Mouse (Mus musculus): ENCODE measurements around the gene D930048N14Rik.
"Not testable (repeated sequence)": the region's sequence is repeated elsewhere in the genome, so short reads cannot be mapped to it uniquely, and the experiment has no call there.

The D930048N14Rik gene

DNA sequence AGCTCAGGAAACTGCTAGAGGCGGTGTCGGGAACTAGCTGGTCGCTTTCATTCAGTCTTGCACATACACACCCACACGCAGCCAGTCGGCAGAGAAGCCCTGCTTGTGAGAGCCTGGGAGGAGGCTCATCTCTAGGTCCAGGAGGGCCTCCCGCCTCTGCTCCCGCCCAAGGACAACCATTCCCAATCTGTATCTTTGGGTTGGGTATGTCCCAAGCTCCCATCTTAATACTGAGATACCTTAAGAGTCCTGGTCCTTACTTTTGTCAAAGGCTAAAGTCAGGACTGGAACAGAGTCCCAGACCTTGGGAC is 910 bp upstream of the D930048N14Rik start:
- in situ Hi-C loops (cut with MboI, MseI): no loop called here

DNA sequence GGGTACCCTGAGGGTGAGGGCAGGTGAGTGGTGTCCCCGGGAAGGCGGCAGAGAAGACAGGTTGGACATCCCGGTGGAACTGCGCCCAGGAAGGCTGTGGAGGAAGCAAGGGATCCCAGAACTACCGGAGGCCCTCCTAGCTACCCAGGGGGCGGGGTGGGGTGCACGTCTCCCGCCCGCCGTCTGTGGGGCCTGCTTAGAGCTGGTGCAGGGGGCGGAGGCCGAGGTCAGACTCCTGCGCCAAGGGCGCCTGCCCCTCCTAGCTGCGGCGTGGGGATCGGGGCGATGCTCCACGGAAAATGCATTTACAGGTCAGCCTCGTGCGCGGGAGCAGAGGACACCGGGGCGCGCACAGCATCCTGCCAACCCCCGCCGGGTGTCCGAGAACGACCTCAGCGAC is 493 bp upstream of the D930048N14Rik start:
- in situ Hi-C loops (cut with MboI, MseI): no loop called here

DNA sequence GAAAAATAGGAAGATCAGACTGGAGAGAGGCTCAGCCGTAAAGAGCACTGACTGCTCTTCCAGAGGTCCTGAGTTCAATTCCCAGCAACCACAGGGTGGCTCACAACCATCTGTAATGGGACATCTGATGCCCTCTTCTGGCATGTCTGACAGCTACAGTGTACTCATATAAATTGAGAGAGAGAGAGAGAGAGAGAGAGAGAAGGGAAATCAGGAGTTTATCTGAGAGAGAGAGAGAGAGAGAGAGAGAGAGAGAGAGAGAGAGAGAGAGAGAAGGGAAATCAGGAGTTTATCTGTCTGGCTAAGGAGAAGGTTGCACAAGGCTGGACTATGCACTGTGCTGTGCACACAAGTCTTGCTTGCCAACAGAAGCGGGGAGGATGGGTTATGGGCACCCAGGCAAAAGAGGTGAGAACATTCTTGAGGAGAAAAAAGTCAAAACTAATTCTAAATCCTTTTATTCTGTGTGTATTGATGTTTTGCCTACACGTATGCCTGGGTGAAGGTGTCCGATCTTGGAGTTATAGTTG is 2.2 kb downstream of the D930048N14Rik start:
- in situ Hi-C loops (cut with MboI, MseI): no loop called here

DNA sequence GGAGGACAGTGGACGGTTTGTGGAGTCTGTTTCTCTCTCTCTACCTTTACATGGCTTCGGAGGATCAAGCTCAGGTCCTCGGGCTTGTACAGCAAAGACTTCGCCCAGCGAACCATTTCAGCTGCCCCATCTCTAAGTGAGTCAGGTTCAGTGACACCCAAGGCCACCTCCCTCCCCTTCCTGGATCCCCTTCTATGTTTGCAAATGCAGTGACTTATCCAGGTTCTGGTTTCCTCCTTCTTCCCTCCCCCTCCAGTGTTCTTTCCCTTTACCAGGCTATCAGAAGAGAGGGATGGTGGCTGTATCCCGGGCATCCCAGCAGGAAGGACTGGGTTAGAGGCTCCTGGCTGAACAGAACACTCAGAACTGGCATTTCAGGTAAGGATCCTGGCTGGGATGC is 3.0 kb downstream of the D930048N14Rik start:
- in situ Hi-C loops (cut with MboI, MseI): no loop called here

DNA sequence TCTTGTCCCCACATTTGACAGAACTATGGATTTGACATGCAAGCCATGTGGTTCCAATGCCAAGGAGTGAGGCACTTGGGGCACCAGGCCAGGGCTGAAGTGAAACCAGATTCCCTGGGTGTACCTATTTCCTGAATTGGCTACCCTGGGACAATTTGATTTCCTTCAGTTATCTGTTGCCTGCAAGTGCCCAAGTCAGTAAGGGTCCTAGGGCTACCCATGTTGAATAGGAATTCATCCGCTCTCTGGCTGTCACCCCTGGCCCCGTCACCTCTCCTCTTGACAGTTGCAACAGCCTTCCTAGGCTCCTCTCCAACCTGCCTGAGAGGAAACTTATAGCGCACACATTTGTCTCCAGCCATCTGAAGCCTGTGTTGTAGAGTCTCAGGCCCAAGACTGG is 4.1 kb downstream of the D930048N14Rik start:
- in situ Hi-C loops (cut with MboI, MseI): no loop called here

DNA sequence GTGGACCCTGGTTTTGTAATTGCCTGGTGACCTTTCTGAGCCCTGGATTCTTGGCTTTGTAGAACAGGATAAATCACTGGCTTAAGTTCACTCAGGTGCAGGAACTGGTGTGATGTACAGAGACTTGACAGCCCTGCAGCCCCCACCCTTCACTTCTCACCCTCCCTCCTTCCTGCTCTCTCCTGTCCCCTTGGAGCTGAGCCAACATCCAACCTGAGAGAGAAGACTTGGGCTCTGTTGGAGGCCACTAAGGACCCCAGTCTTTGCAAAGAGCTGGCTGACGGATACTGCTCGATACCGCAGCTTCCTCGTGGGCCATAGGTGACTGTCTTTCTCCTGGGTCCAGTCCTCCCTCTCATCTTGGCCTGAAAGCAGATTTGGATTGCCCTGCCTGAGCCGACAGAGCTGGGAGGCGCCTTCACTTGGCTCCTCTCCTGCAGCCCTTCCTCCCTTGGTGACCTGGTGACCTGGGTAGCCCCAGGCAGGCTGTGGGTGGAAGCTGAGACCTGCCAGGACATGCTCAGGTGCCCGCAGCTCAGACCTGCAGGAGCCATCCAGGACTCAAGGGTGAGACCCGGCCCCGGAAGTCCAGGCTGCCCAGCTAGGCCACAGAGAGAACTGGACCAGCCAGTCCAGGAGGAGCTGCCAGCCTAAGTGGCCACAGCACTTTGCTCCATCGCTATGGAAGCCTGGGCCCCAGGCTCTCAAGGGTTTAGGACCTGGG is 6.2 kb downstream of the D930048N14Rik start:
- in situ Hi-C loops (cut with MboI, MseI): no loop called here

DNA sequence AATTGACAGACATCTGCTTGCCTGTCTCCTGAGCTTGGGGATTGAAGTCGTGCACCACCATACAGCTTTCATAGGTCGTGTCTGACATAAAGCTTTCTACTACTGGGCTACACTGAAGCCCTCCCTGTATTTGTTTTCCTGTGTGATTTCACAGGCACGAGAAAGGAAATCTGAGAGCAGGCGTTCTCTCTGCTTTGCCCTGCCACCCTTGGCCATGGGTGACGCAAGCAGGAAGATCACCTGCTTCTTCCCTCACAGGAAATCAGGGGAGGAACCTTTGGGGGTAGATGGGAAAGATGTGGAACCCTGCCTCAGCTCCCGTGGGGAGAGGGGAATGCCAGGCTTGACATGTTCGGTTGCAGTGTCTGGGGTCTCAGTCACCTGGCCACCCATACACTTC is 7.5 kb downstream of the D930048N14Rik start:
- in situ Hi-C loops (cut with MboI, MseI): no loop called here

DNA sequence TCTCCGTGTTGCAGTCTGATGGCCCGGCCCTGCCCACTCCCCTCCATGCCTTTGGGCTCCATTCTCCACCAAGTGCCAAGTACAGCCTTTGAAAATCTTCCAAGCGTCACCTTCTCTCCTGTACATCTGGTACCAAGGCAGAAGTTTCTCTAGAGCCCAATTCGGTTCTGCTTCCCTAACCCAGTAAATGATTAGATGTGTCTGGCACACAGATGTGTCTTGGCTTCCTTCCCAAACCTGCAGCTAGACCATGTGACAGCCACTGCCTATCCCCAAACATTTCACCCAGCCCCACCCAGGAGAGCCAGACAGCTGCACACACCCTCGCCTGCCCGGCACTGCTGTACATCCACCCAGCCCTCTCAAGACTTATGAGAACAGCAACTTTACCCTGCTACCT is 8.0 kb downstream of the D930048N14Rik start:
- in situ Hi-C loops (cut with MboI, MseI): no loop called here

DNA sequence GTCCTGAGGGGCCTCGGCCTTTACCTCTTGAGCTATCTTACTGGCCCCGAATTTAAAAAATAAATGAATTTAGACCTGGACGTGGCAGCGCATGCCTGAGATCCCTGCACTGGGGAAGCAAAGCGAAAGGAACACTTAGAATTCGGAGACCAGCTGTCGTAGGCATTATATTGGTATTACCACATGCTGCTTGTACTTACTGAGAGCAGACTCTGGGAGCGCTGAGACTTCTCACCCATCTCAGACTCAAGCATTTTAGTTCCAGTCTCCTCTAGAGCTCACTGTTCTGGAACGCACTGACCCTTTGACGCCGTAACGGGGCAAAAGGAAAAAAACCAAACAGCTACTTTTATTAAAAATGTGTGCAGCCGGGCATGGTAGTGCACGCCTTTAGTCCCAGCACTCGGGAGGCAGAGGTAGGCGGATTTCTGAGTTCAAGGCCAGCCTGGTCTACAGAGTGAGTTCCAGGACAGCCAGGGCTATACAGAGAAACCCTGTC is 11.2 kb downstream of the D930048N14Rik start:
- in situ Hi-C loops (cut with MboI, MseI): no loop called here

DNA sequence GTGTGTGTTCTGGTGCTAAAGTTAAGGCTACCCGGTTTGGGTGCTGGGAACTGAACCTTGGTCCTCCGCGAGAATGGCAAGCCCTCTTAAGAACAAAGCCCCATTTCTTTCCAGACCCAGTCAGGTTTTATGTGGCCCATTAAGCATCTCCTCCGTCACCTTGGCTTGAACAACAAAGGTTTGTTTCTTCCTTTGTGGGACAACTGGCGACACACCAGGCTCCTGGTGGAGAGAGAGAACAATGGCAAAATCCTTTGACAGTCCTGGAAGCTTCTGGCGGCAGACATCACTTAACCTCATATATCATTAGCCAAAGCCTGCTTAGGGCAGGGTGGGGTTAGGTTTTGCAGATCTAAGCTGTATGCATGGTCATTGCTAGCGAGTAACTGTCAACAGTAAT is 11.9 kb downstream of the D930048N14Rik start:
- in situ Hi-C loops (cut with MboI, MseI): no loop called here

DNA sequence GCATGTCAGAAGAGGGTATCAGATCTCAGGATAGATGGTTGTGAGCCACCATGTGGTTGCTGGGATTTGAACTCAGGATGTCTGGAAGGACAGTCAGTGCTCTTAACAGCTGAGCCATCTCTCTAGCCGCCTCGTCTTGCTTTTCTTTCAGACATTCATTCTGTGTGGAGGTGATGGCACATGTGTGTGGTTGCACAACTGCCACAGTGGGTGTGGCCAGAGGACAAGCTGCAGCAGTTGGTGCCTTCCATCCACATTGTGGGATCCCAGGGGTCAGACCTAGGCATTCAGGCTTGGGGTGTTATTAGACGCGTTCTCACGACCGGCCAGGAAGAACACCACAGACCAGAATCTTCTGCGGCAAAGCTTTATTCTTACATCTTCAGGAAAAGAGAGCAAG is 14.0 kb downstream of the D930048N14Rik start:
- in situ Hi-C loops (cut with MboI, MseI): not testable (repeated sequence)

DNA sequence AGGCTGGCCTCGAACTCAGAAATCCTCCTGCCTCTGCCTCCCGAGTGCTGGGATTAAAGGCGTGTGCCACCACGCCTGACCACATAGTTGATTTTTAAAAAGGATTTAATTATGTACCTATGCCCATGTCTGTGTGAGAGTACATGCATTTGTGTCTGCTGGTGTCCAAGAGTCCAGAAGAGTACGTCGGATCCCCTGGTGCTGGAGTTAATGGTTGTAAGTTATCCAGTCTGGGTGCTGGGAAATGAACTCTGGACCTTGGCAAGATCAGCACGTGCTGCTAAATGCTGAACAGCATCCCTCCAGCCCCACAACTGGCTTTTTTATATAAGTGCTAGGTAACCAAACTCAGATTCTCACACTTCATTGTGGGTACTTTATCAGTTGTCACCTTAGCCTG is 20.1 kb downstream of the D930048N14Rik start:
- in situ Hi-C loops (cut with MboI, MseI): no loop called here

DNA sequence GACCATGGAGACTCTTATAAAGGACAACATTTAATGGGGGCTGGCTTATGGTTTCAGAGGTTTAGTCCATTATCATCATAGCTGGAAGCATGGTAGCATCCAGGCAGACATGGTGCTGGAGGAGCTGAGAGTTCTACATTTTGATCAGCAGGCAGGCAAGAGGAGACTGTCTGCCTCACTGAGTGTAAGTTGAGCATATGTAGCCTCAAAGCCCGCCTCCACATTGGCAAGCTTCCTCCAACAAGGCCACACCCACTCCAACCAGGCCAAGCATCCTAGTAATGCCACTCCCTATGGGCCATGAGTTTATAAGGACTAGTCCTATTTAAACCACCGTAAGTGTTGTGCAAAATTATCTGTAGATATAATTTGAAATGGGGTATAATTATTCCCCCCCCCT is 20.6 kb downstream of the D930048N14Rik start:
- in situ Hi-C loops (cut with MboI, MseI): no loop called here

DNA sequence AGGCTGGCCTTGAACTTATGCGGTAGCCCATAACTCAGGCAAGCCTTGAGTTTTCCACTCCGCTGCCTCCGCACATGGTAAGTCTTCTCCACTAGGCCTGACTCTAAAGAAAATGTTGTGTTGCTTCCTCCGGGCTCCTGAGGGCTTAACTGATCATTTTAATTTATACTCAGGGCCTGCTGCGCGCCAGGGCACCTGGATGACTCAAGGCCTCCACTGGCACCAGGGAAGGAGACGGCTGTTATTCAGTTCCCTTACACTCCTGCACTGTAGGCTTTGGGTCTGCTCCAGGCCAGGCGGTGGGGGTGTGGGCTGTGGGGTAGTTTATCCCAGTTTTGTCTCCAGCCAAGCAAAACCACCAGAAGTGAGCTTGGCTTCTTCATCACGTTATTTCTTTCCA is 22.5 kb downstream of the D930048N14Rik start:
- in situ Hi-C loops (cut with MboI, MseI): no loop called here

DNA sequence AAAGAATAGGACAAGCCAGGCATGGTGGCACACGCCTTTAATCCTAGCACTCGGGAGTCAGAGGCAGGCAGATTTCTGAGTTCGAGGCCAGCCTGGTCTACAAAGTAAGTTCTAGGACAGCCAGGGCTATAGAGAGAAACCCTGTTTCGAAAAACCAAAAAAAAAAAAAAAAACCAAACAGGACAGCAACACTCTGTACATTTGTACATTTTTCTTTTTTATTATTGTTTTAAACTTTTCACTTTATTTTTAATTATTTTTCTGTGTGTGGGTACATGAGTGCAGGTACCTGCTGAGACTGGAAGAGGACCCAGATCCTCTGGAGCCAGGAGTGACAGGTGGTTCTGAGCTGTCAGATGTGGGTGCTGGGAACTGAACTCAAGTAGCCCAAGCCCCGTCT is 24.6 kb downstream of the D930048N14Rik start:
- in situ Hi-C loops (cut with MboI, MseI): no loop called here

DNA sequence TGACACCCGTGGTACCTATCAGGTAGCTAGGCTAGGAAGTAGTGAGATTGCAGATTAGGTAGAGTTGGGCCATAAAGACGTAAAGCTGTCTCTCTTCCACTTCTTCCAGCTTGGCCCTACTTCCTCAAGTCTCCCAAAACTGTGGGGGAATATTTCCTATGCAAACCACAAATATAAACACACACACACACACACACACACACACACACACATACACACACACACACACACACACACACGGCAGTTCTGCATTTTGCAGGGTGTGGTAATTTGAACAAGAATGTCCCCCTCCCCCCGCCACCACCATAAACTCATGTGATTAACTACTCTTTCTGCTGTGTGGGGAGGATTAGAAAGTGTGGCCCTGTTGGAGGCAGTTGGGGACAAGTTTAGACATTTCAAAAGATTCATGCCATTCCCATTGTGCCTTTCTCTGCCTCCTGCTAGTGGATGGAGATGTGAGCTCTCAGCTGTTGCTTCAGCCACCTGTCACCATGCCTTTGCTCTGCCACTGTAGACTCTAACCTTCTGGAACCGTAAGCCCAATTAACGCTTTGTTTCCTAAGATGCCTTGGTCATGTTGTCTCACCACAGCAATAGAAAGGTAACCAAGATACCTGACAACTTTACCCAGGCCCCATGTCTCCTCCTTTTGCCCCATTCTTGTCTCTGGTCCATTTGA is 27.1 kb downstream of the D930048N14Rik start:
- in situ Hi-C loops (cut with MboI, MseI): no loop called here

DNA sequence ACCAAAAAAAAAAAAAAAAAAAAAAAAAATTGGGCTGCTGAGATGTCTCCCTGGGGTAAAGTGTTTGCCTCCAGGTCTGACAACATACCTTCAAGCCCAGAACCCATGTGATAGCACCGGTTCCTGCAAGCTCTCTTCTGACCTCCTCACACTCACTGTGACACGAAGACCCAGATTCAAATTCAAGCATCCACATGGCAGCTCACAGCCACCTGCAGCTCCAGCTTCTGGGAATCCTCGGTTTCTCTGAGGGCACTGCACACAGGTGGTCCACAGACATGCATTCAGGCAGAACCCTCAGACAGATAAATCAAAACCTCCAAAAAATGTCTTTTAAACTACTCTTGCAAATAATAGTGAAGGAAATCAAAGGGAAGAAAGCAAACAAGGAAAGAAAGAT is 28.7 kb downstream of the D930048N14Rik start:
- in situ Hi-C loops (cut with MboI, MseI): no loop called here

DNA sequence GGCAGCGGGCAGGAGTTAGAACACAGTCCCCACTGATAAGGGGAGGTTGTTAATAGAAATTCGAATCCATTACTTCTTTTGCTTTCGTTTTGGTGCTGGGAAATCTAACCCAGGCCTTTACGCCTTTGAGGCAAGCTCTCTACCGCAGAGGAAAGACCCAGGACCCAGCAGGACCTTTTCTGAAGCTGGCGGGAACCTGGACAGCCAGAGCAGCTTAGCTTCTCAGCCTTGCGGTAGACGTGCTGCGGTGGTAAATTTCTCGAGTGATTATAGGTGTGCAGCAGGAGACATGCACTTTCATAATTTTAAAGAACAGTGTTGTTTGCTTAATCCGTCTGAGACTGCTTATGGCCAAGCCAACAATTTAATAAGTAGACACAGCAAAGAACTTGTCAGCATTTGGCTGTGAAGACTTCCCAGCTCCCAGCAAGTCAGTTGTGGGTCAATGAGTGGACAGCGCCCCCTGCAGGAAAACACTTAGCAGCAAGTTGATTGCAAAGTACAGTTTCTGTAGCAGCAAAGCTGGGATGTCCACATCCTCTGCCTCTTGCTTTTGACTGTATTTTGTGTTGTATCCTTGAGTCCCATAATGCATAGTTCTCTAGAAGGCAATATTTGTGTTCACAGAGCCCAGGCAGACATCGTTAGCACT is 30.7 kb downstream of the D930048N14Rik start:
- in situ Hi-C loops (cut with MboI, MseI): loop anchor here (5.0 kb wide), 1 partner anchor 59 kb away; no protein-coding TSS in a partner anchor

DNA sequence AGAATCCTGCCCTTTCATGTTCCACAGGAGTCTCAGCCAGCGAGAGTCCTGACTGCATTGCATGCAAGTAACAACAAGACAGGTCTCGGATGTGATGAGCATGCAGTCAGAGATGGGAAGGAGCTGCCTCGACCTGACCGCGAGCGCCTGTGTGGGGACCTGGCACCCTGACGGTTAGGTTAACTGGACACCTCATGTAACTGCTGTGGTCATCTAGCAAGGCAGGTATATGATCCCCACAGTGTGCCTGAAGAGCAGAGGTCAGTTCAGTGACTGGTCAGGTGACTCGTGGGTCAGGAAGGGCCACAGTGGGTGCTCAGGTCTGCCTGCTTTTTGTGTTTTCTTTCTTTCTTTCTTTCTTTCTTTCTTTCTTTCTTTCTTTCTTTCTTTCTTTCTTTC is 31.2 kb downstream of the D930048N14Rik start:
- in situ Hi-C loops (cut with MboI, MseI): loop anchor here (5.0 kb wide), 1 partner anchor 60 kb away; no protein-coding TSS in a partner anchor

DNA sequence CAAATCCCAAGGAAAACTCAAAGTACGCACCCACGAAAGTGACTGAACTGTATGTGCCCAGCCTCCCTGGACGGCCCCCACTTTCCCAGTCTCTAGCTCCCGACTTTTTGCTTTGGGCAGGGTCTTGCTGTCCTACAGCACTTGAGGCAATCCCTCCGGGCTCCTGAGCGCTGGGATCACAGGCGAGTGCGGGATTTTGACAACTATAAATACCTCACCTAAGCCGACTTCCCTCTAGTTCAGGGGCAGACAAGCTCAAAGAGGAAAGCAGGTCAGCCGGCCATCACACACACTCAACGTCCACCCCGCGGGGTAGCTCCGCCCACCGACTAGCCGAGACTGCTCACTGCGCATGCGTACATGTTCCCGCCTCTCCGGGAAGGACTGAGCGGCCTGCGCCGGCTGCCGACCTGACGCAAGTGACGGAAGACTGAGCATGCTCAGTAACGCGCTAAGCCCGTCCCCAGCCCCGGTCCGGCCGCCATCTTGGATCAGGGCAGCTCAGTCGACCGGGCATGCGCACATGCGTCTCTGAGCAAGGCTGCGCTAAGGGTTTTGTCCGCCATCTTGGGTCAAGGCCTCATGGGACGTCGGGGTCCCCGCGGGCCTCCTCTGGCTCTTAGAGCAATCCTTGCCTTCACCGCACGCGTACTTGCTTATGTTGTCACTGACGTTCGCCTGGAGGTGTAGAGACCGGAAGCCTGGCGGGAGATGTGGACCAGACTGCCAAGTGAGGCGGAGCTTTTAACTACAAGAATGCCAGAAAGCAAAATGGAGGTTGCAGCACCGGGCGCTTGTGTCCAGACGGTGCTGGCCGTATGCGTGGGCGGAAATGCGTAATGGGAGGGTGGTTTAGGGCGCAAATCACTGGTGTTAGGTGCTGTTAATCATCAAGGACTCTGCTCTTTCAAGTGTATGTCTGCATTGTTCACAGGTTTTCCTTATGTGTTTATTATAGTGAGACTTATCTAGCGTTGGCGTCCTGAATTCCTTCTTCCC is 37.9 kb downstream of the D930048N14Rik start, which contains the start of gene 0610009B22Rik:
TSS of gene 0610009B22Rik (minus strand) at position 545 of the 999 bp plus-strand sequence.
- in situ Hi-C loops (cut with MboI, MseI): loop anchor here (5.0 kb wide), 1 partner anchor 46 kb away; no protein-coding TSS in a partner anchor

DNA sequence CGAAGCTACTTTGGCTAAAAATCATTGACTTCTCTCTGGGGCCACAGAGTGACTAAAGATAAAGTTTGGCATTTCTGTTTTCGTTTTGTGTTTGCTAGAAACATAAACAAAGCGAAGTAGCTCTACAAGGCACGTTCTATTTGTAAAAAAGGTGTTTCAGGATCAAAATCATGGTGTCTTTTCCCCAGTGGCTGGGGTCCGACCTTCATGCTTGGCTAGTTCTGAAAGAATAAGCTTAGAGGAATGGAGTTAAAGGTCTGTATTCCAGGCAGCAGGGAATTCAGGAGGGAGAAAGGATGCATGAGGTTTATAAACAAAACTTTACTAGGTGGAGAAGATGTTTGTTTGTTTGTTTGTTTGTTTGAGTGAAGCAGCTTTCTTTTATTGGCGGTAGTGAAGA is 38.6 kb downstream of the D930048N14Rik start:
- in situ Hi-C loops (cut with MboI, MseI): loop anchor here (5.0 kb wide), 1 partner anchor 47 kb away; no protein-coding TSS in a partner anchor
